Mouse (Mus musculus) lung, postnatal 0 days (tissue): ENCODE data around the gene Ccr9.

Experiments
- CTCF ChIP-seq: IDR thresholded peaks from 2 replicates; pipeline ENCODE4 v1.5.1; 2016; ENCODE audit warnings: antibody characterized with exemption, mild to moderate bottlenecking
- EP300 ChIP-seq: IDR thresholded peaks from 2 replicates; pipeline ENCODE4 v1.6.1; 2016; ENCODE audit warnings: antibody characterized with exemption, mild to moderate bottlenecking, control low read depth

GRCm38 (mm10) chr9:123631666-123632065 is 46.6 kb upstream of the Ccr9 start:
- TF ChIP-seq EP300 (no peak), CTCF (no peak)
